8 mouse cellular contexts compared by ENCODE assay signal in genomic region chr10:40347461-40347954, GRCm38 (mm10). TPM values are rescaled to one million over a fixed set of nuclear protein-coding genes. Genes with fewer than 3 reads are reported as not detected.
DNase-seq lines count a peak whose midpoint lies in the region.

No protein-coding gene starts in this region.

- peak; percentile 17 for DNase-seq in spleen, adult 12 weeks (ENCODE audit: low spot score)
- no peak for DNase-seq in spleen, postnatal 14 days (ENCODE audit: low spot score in 2 of 2)
- peak; percentile 26 for DNase-seq in c-Kit-positive CD71-negative TER-119-negative erythroid progenitor cells, embryonic 14.5 days (ENCODE audit: low read depth)
- peak; percentile 59 for DNase-seq in induced T-regulatory cell, adult 2 months (ENCODE audit: low read depth)
- peak; percentile 22 to 66 for DNase-seq in spleen, postnatal 4 days (ENCODE audit: low spot score in 2 of 2)
- DNase-seq in gastrocnemius, postnatal 4 days (ENCODE audit: low spot score in 2 of 2), result no peak
- no peak for DNase-seq in testis, postnatal 14 days (ENCODE audit: low spot score)
- DNase-seq in left cerebral cortex, postnatal 14 days (ENCODE audit: low spot score in 2 of 2), result no peak

- intact Hi-C loops in left cerebral cortex, postnatal 14 days (cut with DNase I), result loop anchor here (5.0 to 10.0 kb wide), 2 partner anchors 83 to 180 kb away; no protein-coding TSS in a partner anchor

RNA-seq across cellular contexts. Expression of gene Cdk19, which starts 8.1 kb away (rescaled TPM):
- total RNA-seq in gastrocnemius, postnatal 4 days (2021), result 10 to 100 TPM in 1 of 2 experiments, 1 to 10 TPM in 1; 8.7 to 10.3 TPM
- total RNA-seq in left cerebral cortex, postnatal 14 days (2021), result 10 to 100 TPM; 43.0 to 43.1 TPM

RNA-seq across cellular contexts. Expression of gene Amd1, which starts 45.5 kb away (rescaled TPM):
- total RNA-seq in gastrocnemius, postnatal 4 days (2021), result 10 to 100 TPM; 21.0 to 23.1 TPM
- 10 to 100 TPM; 60.2 to 61.9 TPM for total RNA-seq in left cerebral cortex, postnatal 14 days (2021)

Comparison
In these comparisons a context has a peak if more than half of its experiments do, and no peak if none do; other contexts are left out.
1. DNase-seq: peak in spleen, adult 12 weeks (single experiment), c-Kit-positive CD71-negative TER-119-negative erythroid progenitor cells, embryonic 14.5 days (single experiment), induced T-regulatory cell, adult 2 months (single experiment) and spleen, postnatal 4 days (2 of 2); none in spleen, postnatal 14 days (0 of 2), gastrocnemius, postnatal 4 days (0 of 2), testis, postnatal 14 days (single experiment) and left cerebral cortex, postnatal 14 days (0 of 2).